Mouse (Mus musculus) olfactory bulb, adult 2 months (tissue): ENCODE measurements around the gene 4930544D05Rik. TPM values are rescaled to one million over a fixed set of nuclear protein-coding genes. Genes with fewer than 3 reads are reported as not detected.

ENCODE experiments used
- H3K27ac ChIP-seq: fragments of 200-500 bp; 2 replicates; pipeline ENCODE4 v1.5.1; 2012; ENCODE audit warnings: low read depth, low read length; ENCODE audit not compliant: insufficient read depth
- H3K4me1 ChIP-seq: fragments of 200-500 bp; 2 replicates; pipeline ENCODE4 v1.6.1; 2012; ENCODE audit warnings: low read length; ENCODE audit not compliant: control insufficient read depth, insufficient read depth
- H3K4me3 ChIP-seq: fragments of 200-500 bp; 2 replicates; pipeline ENCODE4 v1.5.1; 2012; ENCODE audit warnings: mild to moderate bottlenecking, low read depth, low read length, moderate library complexity; ENCODE audit not compliant: insufficient read depth
- CTCF ChIP-seq: fragments of 200-500 bp; IDR thresholded peaks from 2 replicates; pipeline ENCODE4 v1.5.1; 2012; ENCODE audit warnings: low read depth, mild to moderate bottlenecking, low read length, moderate library complexity; ENCODE audit not compliant: insufficient read depth
- POLR2A ChIP-seq: fragments of 200-500 bp; IDR thresholded peaks from 2 replicates; pipeline ENCODE4 v1.6.1; 2012; ENCODE audit warnings: mild to moderate bottlenecking, low read depth, low read length, moderate library complexity; ENCODE audit not compliant: insufficient read depth
- WGBS: fragments of 180-500 bp; shearing (Covaris S2); methylation state at CpG from one replicate; pipeline ENCODE4 v1.1.7; 2018; 5-methylcytosine and 5-hydroxymethylcytosine counted together
- polyA plus RNA-seq: library from polyadenylated mRNA; stranded (reverse); fragments of >200 nt; gene quantifications from 2 replicates; pipeline ENCODE4 v1.2.4, GENCODE M21; 2012; ENCODE audit warnings: low replicate concordance; ENCODE audit not compliant: missing spikeins, insufficient read depth, insufficient read length

Gene 4930544D05Rik
- polyA plus RNA-seq, 1 experiment, result not detected

DNA sequence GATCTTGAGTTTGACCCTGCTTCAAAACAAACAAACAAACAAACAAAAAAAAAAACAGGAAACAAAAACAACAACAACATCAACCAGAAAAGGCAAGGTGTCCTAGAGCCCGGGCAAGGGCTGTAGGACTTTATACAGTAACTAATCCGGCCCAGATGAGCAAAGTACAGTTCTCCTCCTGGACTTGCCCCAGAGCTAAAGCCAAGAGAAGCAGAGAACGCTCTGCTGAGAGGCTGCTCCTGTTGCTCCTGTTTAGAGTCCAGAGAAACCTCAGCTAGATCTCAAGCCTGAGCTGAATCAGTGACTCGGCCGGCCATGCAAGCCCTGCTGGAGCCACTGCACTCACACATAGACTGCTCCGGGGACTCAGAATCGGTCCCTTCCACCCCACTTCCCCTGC, 14.5 kb downstream of the 4930544D05Rik start:
- no peak overlapping the region for H3K27ac ChIP-seq
- H3K4me3 ChIP-seq, result no peak overlapping the region
- no peak for TF ChIP-seq POLR2A
- no peak for TF ChIP-seq CTCF
- WGBS, result 83% methylated on average over 7 of the region's 7 CpGs
- no peaks in the 10 kb centered on the region for H3K4me1 ChIP-seq

GRCm38 (mm10) chr11:70635601-70636000, 20.0 kb downstream of the 4930544D05Rik start:
- no peak for TF ChIP-seq POLR2A
- no peak for TF ChIP-seq CTCF
- H3K4me1 ChIP-seq, result no peaks in the 10 kb centered on the region
- 77% methylated on average over 4 of the region's 4 CpGs for WGBS
- no peak overlapping the region for H3K4me3 ChIP-seq
- H3K27ac ChIP-seq, result no peak overlapping the region

DNA sequence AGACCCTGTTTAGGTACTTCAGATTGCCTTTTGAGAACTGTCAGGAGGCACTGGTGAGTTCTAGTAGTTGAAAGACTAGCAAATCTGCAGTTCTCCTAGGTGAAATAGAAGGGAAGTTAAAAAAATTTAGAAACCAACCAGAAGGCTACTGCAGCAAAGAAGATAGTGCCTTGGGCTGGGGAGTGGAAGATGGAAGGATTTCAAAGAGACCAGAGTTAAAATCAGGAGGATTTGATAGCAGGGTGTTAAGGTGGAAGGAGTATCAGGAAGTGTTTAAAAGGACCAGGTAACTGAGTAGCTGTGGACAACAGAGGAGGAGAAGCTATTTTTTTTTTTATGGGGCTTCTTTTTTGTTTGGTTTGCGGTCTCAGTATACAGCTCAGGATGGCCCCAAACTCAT, 22.1 kb downstream of the 4930544D05Rik start:
- TF ChIP-seq CTCF (no peak), POLR2A (no peak)
- no peaks in the 10 kb centered on the region for H3K4me1 ChIP-seq
- no peak overlapping the region for H3K4me3 ChIP-seq
- WGBS, result 92% methylated on average over 1 of the region's 1 CpGs
- H3K27ac ChIP-seq, result no peak overlapping the region

DNA sequence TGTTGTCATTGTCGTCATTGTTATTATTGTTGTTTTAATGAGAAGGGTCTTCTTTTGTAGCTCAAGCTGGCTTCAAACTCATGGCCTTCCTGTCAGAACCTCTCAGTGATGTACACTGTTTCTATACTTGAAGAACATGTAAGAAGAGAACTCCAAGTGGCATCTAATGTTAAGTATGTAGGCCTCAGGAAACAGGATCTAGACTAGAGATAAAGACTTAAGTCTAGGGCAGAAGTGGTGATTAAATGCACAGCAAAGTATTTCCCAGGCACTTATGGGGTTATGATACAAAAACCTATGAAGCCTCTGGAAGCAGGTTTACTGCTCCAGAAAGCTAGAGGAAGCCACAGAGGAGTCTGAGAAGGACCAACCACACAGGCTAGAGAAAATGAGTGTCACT, 22.6 kb downstream of the 4930544D05Rik start:
- 80% methylated on average over 1 of the region's 1 CpGs for WGBS
- no peak overlapping the region for H3K27ac ChIP-seq
- no peak overlapping the region for H3K4me3 ChIP-seq
- no peaks in the 10 kb centered on the region for H3K4me1 ChIP-seq
- TF ChIP-seq CTCF (no peak), POLR2A (no peak)

DNA sequence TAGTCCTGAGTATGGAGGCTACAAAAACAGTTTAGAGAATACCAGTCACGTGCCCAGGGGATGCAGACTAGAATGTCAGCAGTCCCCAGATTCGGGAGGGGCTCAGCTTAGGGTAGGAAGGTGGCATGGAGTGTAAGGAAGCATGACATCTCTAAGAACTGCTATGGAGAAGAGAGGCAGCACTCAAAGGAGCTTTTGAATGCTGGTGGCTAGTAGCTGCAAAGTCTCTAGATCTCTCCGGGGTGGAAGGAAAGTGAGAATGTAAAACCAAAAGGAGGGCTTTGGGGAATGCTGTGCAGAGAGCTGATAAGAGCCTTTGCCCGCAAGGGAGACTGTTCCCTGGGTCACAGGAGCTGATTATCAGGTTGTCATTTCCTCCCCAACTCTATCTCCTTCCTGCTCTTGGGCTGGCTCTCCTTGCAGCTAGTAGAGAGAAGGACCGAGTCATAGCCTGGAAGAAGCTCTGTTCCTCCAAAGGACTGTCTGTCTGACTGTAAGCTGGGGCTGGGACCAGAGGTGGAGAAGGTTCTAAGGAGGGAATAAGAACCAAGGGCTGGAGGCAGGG, 23.1 kb downstream of the 4930544D05Rik start, which contains the start of gene Gp1ba:
Gene Gp1ba, plus strand, starts transcription at position 409 of the 565 bp plus-strand sequence.
- no peak within 1 kb of the TSS for H3K4me3 ChIP-seq
- TF ChIP-seq CTCF (no peak), POLR2A (no peak)
- H3K27ac ChIP-seq, result no peak within 1 kb of the TSS
- no peaks in the 10 kb centered on the region for H3K4me1 ChIP-seq
- 57% methylated on average over 5 of the region's 5 CpGs for WGBS

DNA sequence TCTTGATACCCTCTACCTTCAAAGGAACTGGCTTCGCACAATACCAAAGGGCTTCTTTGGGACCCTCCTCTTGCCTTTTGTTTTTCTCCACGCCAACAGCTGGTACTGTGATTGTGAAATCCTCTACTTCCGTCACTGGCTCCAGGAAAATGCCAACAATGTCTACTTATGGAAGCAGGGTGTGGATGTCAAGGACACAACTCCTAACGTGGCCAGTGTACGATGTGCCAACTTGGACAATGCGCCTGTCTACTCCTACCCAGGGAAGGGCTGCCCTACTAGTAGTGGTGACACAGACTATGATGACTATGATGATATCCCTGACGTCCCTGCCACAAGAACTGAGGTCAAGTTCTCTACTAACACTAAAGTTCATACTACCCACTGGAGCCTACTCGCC, 24.3 kb downstream of the 4930544D05Rik start:
- 84% methylated on average over 8 of the region's 8 CpGs for WGBS
- TF ChIP-seq POLR2A, result no peak
- no peak for TF ChIP-seq CTCF
- no peaks in the 10 kb centered on the region for H3K4me1 ChIP-seq
- H3K27ac ChIP-seq, result no peak overlapping the region
- H3K4me3 ChIP-seq, result no peak overlapping the region

- TF ChIP-seq POLR2A (no peak), CTCF (no peak)
Observed at GRCm38 (mm10) chr11:70641241-70641640, 25.6 kb downstream of the 4930544D05Rik start.

DNA sequence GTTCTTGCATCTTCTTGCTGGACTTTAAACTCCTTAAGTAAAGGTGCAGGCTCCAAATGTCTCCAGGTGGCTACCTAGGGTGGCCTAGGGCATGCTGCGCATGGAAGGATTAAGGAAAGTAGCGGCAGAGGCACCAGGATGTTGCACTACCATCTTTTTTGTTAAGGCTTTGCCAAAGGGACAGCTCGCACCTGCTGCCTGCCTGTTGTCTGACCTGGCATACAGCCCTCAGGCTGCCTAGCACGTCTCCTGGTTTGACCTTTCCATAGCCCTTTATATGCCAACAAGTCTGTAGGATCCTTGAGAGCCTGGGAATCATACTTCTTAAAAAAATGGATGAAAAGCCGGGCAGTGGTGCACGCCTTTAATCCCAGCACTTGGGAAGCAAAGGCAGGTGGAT, 27.4 kb downstream of the 4930544D05Rik start:
- H3K4me1 ChIP-seq, result peaks cover 11% of the 10 kb centered on the region
- no peak for TF ChIP-seq CTCF
- no peak for TF ChIP-seq POLR2A
- WGBS, result 93% methylated on average over 6 of the region's 6 CpGs
- H3K27ac ChIP-seq, result no peak overlapping the region
- no peak overlapping the region for H3K4me3 ChIP-seq

More at GRCm38 (mm10) chr11:70641241-70641640, 25.6 kb downstream of the 4930544D05Rik start:
- Histone ChIP-seq H3K27ac (no peak overlapping the region), H3K4me1 (peaks cover 11% of the 10 kb centered on the region), H3K4me3 (no peak overlapping the region)
- WGBS, result 87% methylated on average over 7 of the region's 7 CpGs

- H3K4me3 ChIP-seq, result no peak overlapping the region
- 89% methylated on average over 8 of the region's 8 CpGs for WGBS
- no peak overlapping the region for H3K27ac ChIP-seq
- TF ChIP-seq CTCF (no peak), POLR2A (no peak)
- peaks cover 16% of the 10 kb centered on the region for H3K4me1 ChIP-seq
Observed at GRCm38 (mm10) chr11:70644564-70645103, 29.0 kb downstream of the 4930544D05Rik start.
